Mouse (Mus musculus): ENCODE data around the gene Gabrg3. TPM values are rescaled to one million over a fixed set of nuclear protein-coding genes. Genes with fewer than 3 reads are reported as not detected.

Gabrg3 gene
- total RNA-seq, 1 experiment from 2014 or later, result 2.2 TPM

Other genes with a start within 250 kb of the Gabrg3 start
- gene Gabrb3, start 32.5 kb upstream of the Gabrg3 start, total RNA-seq (2021), result 7.6 and 10.5 TPM in 2 replicates
- 0.19 TPM in 1 of 2 replicates, not detected in the other for gene Gabra5, start 122.9 kb upstream of the Gabrg3 start, total RNA-seq (2021)

Measured in adrenal gland, postnatal 14 days (tissue).